10 mouse cellular contexts compared by ENCODE assay signal in the genomic region with DNA sequence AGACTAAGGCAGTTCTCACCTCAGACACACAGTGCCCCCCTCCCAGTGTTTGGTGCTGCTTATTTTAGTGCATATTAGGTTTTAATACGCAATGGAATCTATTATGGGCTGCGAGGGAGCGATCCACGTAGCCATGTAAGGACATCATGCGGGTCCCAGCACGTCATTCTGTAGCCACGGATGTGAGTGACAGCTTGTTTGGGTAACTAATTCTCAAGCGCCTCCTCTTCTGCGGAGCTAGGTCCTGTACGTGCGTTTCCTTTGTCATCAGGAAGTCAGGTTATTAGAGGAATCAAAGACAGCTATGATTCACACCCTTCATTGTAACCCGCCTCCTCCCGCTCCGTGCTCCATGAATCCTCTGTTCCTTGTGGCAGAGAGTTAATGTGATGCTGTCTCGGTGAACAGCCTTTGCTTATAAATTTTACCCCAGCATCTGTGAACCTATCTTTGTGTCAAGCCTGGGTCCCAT.
DNase-seq lines count a peak whose midpoint lies in the region; ATAC-seq and TF ChIP-seq lines count a peak whose summit lies in the region.
"Had no signal": no experiment of that assay in that cellular context is flagged by ENCODE, and none has a peak within 500 bp of the region (broad histone marks: within the 10 kb centered on the region; RNA-seq: fewer than 3 reads in every experiment).

No protein-coding gene starts in this region.

- peak; percentile 59 for ATAC-seq in midbrain, embryonic 13.5 days
- no peak for ATAC-seq in liver, embryonic 12.5 days

- H3K4me2 ChIP-seq in midbrain, embryonic 13.5 days (replicated peaks): peak overlapping the region; percentile 17
- no peak overlapping the region for H3K4me2 ChIP-seq in liver, embryonic 12.5 days
- H3K4me2 ChIP-seq: liver, embryonic 15.5 days had no signal

- H3K9me3 ChIP-seq in midbrain, embryonic 13.5 days: no peaks in the 10 kb centered on the region
- no peaks in the 10 kb centered on the region for H3K9me3 ChIP-seq in midbrain, embryonic 10.5 days (replicated peaks)
- no peaks in the 10 kb centered on the region for H3K9me3 ChIP-seq in limb, embryonic 10.5 days (replicated peaks)
- H3K9me3 ChIP-seq in liver, embryonic 12.5 days (replicated peaks): no peaks in the 10 kb centered on the region
- H3K9me3 ChIP-seq: liver, embryonic 15.5 days had no signal

- no peak overlapping the region for H3K4me3 ChIP-seq in midbrain, embryonic 13.5 days (replicated peaks)
- no peak overlapping the region for H3K4me3 ChIP-seq in midbrain, embryonic 10.5 days
- peak overlapping the region; percentile 37 for H3K4me3 ChIP-seq in limb, embryonic 10.5 days
- H3K4me3 ChIP-seq in heart, adult 2 months: no peak overlapping the region
- no peak overlapping the region for H3K4me3 ChIP-seq in liver, embryonic 12.5 days
- H3K4me3 ChIP-seq: liver, embryonic 15.5 days had no signal

- no peak for TF ChIP-seq EP300 in heart, adult 2 months (IDR thresholded peaks at IDR 0.05; ENCODE audit: insufficient read depth, low read depth, low read length)

- 52% methylated on average over 15 of the region's 15 CpGs for WGBS in midbrain, embryonic 13.5 days
- WGBS in midbrain, embryonic 10.5 days: 77% methylated on average over 15 of the region's 15 CpGs
- 23% methylated on average over 15 of the region's 15 CpGs for WGBS in limb, embryonic 10.5 days
- WGBS in heart, adult 2 months: 70% methylated on average over 15 of the region's 15 CpGs
- 69% methylated on average over 15 of the region's 15 CpGs for WGBS in liver, embryonic 12.5 days (ENCODE audit: insufficient replicate concordance)

- no peaks in the 10 kb centered on the region for H3K36me3 ChIP-seq in midbrain, embryonic 13.5 days
- H3K36me3 ChIP-seq in midbrain, embryonic 10.5 days: no peaks in the 10 kb centered on the region
- H3K36me3 ChIP-seq in limb, embryonic 10.5 days: no peaks in the 10 kb centered on the region
- H3K36me3 ChIP-seq in heart, adult 2 months (ENCODE audit: control insufficient read depth, insufficient read depth, low read length): no peaks in the 10 kb centered on the region
- no peaks in the 10 kb centered on the region for H3K36me3 ChIP-seq in liver, embryonic 12.5 days
- H3K36me3 ChIP-seq: liver, embryonic 15.5 days had no signal

- peaks cover 22% of the 10 kb centered on the region for H3K4me1 ChIP-seq in midbrain, embryonic 13.5 days (replicated peaks)
- H3K4me1 ChIP-seq in midbrain, embryonic 10.5 days: peaks cover 5% of the 10 kb centered on the region; the same call in 1 of the 2 replicates
- peaks cover 38% of the 10 kb centered on the region for H3K4me1 ChIP-seq in limb, embryonic 10.5 days
- H3K4me1 ChIP-seq in heart, adult 2 months (ENCODE audit: control insufficient read depth, insufficient read depth, low read length): no peaks in the 10 kb centered on the region
- H3K4me1 ChIP-seq in liver, embryonic 12.5 days: no peaks in the 10 kb centered on the region
- H3K4me1 ChIP-seq: liver, embryonic 15.5 days had no signal

- intact Hi-C loops in heart, adult 2 months (cut with DNase I): no loop called here

- H3K79me2 ChIP-seq in heart, adult 2 months (replicated peaks; ENCODE audit: control insufficient read depth, insufficient read depth, low read length): no peaks in the 10 kb centered on the region

- no peaks in the 10 kb centered on the region for H3K27me3 ChIP-seq in midbrain, embryonic 13.5 days
- H3K27me3 ChIP-seq in midbrain, embryonic 10.5 days (ENCODE audit: low read depth, poor library complexity, severe bottlenecking): no peaks in the 10 kb centered on the region
- H3K27me3 ChIP-seq in limb, embryonic 10.5 days (ENCODE audit: low read depth, poor library complexity, severe bottlenecking): no peaks in the 10 kb centered on the region
- H3K27me3 ChIP-seq in heart, adult 2 months (ENCODE audit: control insufficient read depth, insufficient read depth, low read length): no peaks in the 10 kb centered on the region
- H3K27me3 ChIP-seq in liver, embryonic 12.5 days (replicated peaks): no peaks in the 10 kb centered on the region; the same call in 1 of the 2 replicates
- H3K27me3 ChIP-seq: liver, embryonic 15.5 days had no signal

- no peak for DNase-seq in midbrain, embryonic 10.5 days (ENCODE audit: low spot score)
- DNase-seq in frontal cortex, postnatal 36 days (ENCODE audit: low spot score in 2 of 2): peak; percentile 42 to 57
- DNase-seq in limb, embryonic 10.5 days (ENCODE audit: low spot score): peak; percentile 51
- DNase-seq in telencephalon, adult 2 months (ENCODE audit: low read depth, low spot score): peak; percentile 65
- no peak for DNase-seq in heart, adult 2 months
- no peak for DNase-seq in ovary, adult 18-20 months (ENCODE audit: low spot score)
- DNase-seq: adrenal gland, adult 2 months had no signal

- peak overlapping the region; percentile 51 for H3K27ac ChIP-seq in midbrain, embryonic 13.5 days
- no peak overlapping the region for H3K27ac ChIP-seq in midbrain, embryonic 10.5 days (replicated peaks)
- peak overlapping the region; percentile 71 for H3K27ac ChIP-seq in limb, embryonic 10.5 days
- no peak overlapping the region for H3K27ac ChIP-seq in heart, adult 2 months
- H3K27ac ChIP-seq in liver, embryonic 12.5 days: no peak overlapping the region
- H3K27ac ChIP-seq: liver, embryonic 15.5 days had no signal

- TF ChIP-seq POLR2A in heart, adult 2 months (IDR thresholded peaks at IDR 0.05; ENCODE audit: insufficient read depth, low read depth, low read length): no peak

- no peak overlapping the region for H3K9ac ChIP-seq in midbrain, embryonic 13.5 days (replicated peaks)
- no peak overlapping the region for H3K9ac ChIP-seq in heart, adult 2 months (ENCODE audit: low read depth, low read length)
- H3K9ac ChIP-seq in liver, embryonic 12.5 days: no peak overlapping the region
- H3K9ac ChIP-seq: liver, embryonic 15.5 days had no signal

- TF ChIP-seq CTCF in heart, adult 2 months (IDR thresholded peaks at IDR 0.05): no peak

Comparison
In these comparisons a context has a peak if more than half of its experiments do, and no peak if none do; other contexts are left out.
1. H3K27ac ChIP-seq: peak in midbrain, embryonic 13.5 days (single experiment) and limb, embryonic 10.5 days (single experiment); none in midbrain, embryonic 10.5 days (single experiment), heart, adult 2 months (single experiment) and liver, embryonic 12.5 days (single experiment).
2. DNase-seq: peak in frontal cortex, postnatal 36 days (2 of 2), limb, embryonic 10.5 days (single experiment) and telencephalon, adult 2 months (single experiment); none in midbrain, embryonic 10.5 days (single experiment), heart, adult 2 months (0 of 2) and ovary, adult 18-20 months (single experiment).